Mouse (Mus musculus) thymus, adult 18-20 months (tissue): ENCODE data around the gene Nfe2l3.
"Not testable (repeated sequence)": the region's sequence is repeated elsewhere in the genome, so short reads cannot be mapped to it uniquely, and the experiment has no call there.

Experiments used
- DNase-seq, 2 experiments: peaks; one replicate each; pipeline ENCODE4 v3.0.0; 2022; ENCODE audit warnings: mixed read lengths in 2 of 2

The Nfe2l3 gene

GRCm38 (mm10) chr6:51452927-51453503, 20.5 kb downstream of the Nfe2l3 start:
- DNase-seq, result no peak

- no peak for DNase-seq
These were observed 22.5 kb downstream of the Nfe2l3 start for GRCm38 (mm10) chr6:51454949-51455348.

- no peak for DNase-seq
These were observed 23.7 kb downstream of the Nfe2l3 start for GRCm38 (mm10) chr6:51456198-51456597.

DNA sequence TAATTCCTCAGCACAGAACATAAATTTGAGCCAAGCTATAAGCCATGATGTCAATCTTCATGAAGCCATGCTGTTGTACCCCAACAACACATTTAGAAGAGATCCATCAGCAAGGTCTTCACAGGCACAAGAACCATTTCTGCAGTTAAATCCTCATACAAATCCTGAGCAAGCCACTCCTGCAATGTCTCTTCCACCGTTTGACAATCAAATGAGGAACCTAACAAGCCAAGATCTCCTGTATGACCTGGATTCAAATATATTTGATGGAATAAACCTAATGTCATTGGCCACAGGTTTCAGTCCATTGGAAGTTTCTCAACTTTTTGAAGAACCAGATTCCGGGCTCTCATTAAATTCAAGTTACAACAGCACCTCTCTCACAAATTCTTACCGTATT, 24.8 kb downstream of the Nfe2l3 start:
- DNase-seq, result no peak

GRCm38 (mm10) chr6:51457770-51458387, 25.4 kb downstream of the Nfe2l3 start:
- DNase-seq, result no peak

GRCm38 (mm10) chr6:51458925-51459312, 26.4 kb downstream of the Nfe2l3 start:
- no peak for DNase-seq

GRCm38 (mm10) chr6:51459313-51460020, 27.0 kb downstream of the Nfe2l3 start:
- no peak for DNase-seq

- DNase-seq, result no peak
These were observed 27.5 kb downstream of the Nfe2l3 start for GRCm38 (mm10) chr6:51460021-51460360.

DNA sequence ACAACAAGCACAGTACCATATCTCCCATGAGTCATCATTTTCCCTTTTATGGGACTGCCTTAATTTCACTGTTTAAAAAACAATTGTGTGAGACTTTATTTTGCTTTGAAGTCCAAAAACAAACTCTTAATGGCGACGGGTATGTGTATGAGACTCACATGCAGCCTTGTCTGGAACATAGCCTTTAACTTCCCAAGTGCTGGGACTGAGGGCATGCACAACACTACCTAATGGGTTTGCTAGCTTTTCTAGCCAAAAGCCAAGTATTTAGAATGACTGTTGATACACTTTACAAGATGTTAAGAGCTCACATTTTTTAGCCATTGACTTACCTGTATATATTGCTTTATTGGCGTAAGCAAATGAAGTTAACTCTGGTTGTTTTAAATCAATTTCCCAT, 27.9 kb downstream of the Nfe2l3 start:
- no peak for DNase-seq

DNA sequence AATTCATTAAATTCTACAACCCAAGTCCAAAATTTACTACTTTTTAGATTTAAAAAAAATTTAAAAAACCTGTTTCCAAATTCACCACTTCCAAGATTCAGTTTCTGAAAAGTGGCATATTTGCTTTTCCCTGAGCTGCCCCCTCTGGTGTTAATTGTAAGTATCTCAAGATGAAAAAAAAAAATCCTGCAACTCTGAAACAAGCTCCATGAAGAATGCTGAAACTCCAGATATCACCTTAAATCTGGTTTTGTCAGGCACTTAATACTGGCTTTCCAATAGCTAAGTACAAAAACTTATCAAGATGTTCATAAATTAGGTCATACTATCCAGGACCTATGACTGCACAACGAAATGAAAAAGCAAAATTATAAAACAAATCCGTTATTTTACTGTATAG, 35.2 kb downstream of the Nfe2l3 start:
- no peak for DNase-seq

- DNase-seq, result peak; percentile 53 to 65
These were observed 36.6 kb downstream of the Nfe2l3 start for GRCm38 (mm10) chr6:51468891-51469561.

DNA sequence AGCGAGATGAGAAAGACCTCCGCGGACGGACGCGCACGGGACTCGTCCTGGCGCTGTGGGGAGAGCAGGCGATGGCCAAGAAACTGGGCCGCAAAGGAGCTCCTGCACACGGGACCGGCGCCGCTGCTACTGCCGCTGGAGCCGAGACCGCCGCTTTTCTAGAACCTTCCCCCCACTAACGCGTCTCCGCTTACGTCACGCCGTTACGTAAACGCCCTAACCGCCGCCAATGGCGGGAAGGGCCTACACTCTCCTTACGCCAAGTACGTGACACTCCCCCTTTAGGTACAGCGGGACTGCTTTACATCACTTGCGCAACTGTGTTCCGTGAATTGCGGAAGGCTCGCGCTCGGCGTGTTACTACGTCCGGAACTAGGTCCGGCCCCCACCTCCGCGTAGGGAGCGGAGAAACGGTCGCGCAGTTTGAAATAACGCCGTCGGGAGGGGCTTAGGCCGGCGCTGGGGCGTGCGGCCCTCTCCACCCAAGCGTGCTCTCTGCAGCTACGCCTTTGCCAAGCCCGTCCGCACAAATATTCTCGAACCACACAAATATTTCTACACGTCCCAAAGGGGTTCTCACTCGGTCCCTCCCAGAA, 37.3 kb downstream of the Nfe2l3 start, which contains the start of gene Hnrnpa2b1:
TSS of gene Hnrnpa2b1 (minus strand) at position 180 of the 596 bp plus-strand sequence.
- peak; percentile 95 to 97 for DNase-seq

- peak; percentile 81 to 87 for DNase-seq
These were observed 38.1 kb downstream of the Nfe2l3 start, which contains the start of gene Cbx3 for GRCm38 (mm10) chr6:51470311-51471178. Gene Cbx3, plus strand, starts transcription at chr6:51470360.

DNA sequence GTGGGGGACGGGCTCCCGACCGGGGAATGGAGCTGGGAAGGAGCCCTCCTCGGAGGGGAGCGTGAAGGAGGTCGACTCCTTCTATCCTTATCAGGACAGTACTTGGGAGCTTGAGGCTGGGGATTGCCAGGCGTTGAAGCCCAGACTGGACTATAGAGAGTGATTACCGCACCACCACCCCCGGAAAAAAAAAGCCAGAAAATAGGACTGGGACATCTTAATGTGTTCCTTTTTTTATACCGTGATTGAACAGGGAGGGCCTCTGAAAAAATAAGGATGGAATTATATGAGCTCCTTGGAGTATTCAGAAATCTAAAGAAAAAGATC, 38.7 kb downstream of the Nfe2l3 start:
- DNase-seq, result no peak

- no peak for DNase-seq
These were observed 39.3 kb downstream of the Nfe2l3 start for GRCm38 (mm10) chr6:51471782-51472181.

GRCm38 (mm10) chr6:51472213-51472612, 39.7 kb downstream of the Nfe2l3 start:
- no peak for DNase-seq

DNA sequence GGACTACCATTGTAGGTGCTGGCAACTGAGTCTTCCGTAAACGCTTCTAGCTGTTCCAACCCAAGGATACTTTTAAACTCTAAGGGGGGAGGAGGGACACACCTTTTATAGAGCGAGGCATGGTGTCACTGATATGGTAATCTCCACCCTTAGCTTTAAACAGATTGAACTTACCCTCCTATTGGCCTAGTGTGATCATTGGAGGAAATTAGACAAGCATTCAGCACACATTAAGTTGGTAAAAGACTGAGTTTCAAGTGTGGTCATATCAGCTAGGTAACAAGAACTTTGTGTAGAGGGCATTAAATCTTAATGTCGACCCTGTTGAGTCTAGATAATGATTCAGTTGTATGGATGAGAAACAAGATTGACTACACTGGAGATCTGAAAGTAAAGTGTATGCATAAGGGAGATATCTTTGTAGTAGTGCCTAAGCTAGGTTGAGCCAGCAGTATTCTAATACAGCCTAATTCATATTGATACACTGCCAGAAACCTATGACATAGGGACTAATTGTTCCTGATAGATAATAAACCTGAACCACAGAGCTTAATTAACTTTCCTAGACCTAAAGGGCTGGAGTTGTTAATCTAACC, 46.8 kb downstream of the Nfe2l3 start:
- DNase-seq, result no peak

GRCm38 (mm10) chr6:51481548-51481947, 49.1 kb downstream of the Nfe2l3 start:
- no peak for DNase-seq

DNA sequence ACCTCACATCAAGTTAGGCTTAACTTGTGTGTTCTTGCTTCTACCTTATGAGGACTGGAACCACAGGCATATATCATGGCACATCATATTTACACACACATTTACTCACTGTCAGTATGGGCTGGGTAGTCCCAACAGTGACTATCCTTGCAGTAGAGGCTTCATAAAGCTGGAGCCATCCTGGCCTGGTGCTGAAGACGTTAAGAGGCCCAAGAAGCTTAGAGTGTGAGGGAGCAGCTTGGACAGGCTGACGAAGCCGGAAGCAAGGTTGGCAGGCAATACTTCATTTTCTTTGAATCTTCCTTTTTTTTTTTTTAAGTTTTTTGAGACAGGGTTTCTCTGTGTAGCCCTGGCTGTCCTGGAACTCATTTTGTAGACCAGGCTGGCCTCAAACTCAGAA, 51.4 kb downstream of the Nfe2l3 start:
- DNase-seq, result no peak

DNA sequence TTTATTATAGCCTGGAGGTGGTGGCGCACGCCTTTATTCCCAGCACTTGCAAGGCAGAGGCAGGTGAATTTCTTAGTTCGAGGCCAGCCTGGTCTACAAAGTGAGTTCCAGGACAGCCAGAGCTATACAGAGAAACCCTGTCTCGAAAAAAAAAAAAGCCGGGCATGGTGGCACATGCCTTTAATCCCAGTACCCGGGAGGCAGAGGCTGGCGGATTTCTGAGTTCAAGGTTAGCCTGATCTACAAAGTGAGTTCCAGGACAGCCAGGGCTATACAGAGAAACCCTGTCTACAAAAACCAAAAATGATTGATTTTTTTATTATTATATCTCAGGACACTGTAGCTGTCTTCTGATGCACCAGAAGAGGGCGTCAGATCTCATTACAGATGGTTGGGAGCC, 52.1 kb downstream of the Nfe2l3 start:
- not testable (repeated sequence) for DNase-seq

DNA sequence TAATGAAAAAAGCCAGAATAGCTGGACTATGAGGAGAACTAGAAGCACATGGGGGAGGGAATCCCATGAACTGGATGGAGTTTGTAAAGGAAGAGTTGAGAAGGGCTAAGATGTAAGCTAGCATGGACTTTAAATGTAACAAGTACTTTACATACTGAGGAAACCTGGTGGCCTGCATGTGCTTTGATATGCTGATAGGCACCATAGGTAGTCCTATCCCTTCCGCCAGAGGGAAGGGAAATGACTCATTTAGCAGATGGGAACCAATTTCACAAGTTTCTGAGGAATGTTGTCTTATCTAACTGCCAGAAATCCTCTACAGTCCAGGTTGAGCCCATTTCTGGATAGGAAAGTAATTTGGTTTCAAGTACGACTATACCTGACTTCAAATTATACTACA, 53.2 kb downstream of the Nfe2l3 start:
- no peak for DNase-seq
